Mouse (Mus musculus) urinary bladder, postnatal 36 days (tissue): ENCODE data around the gene Pex16.
"Not testable (repeated sequence)": the region's sequence is repeated elsewhere in the genome, so short reads cannot be mapped to it uniquely, and the experiment has no call there.

Source experiments
- DNase-seq, 2 experiments: peaks; one replicate each; pipeline ENCODE4 v3.0.0; 2022; ENCODE audit warnings: low spot score in 2 of 2, mixed read lengths in 1 of 2

Gene Pex16

DNA sequence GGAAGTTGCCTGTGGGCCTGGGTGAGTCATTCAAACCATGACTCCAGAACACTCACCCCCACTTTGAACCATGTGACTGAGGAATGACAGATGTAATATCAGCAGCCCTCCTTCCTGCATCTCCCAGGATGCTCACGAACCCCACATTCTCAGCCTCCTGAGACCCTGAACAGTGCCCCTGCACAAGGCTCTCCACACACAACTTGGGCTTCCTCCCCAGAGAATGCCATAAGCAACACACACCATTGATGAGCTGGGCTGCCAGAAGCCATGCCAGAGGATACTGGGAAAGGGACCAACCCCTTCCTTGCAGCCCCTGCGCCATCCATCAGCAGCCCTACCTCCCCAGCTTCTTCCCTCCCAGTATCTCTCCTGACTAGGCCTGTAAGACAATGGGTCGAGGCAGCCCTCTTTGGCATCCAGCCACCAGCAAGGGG lies 13.6 kb downstream of the Pex16 start:
- DNase-seq, result no peak

- DNase-seq, result peak; percentile 73 to 80
These were observed 14.6 kb downstream of the Pex16 start for GRCm38 (mm10) chr2:92388891-92389641.

DNA sequence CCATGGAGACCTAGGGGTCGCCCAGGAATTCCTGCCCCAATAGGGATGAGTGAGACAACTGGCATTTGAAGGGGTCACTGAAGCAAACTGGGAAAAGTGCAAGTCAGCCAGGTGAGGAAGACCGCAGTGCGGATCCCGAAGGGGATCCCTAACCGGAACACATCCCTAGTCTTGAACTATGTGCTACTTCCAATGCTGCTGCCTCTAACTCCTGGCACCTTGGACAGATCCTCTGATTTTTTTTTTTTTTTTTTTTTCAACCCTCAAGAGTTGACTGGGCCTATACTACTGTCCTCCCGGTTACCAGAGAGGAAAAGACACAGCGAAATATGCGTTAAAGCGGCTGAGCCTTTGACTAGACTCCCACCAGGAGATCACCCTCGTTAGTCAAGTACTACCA lies 15.2 kb downstream of the Pex16 start:
- no peak for DNase-seq

DNA sequence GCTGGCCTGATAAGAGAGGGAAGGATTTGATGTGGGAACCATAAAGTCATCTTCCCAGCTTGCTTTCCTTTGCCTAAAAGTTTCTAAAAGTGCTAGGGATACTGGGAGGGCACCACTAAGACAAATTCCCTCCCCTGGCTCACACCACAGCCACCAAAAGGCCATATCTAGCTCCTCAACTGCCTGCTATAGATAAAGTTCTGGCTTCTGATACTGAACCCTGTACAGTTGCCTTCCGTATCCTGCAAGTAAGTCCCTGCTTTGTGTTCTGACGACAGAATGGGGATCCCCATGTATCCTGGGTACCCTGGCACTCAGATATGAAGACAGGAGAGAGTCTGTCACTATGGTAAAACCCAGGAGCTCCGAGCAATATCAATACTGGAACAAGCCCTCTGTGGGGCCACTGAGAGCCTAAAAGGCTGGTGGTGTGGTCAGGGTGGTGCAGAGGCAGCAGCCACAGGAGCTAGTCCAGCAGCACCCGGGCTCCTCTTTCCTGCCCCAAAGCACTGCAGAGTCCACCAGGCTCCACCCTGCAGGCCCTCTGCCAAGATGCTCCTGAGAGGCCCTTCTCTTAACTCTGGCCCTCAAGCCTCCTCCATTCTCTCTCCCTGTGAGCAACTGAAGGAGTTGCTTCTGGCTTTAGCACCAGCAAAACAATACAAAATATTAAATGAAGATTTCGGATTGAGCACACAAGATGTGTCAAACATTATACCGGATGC lies 15.9 kb downstream of the Pex16 start:
- peak in 1 of 2 experiments; percentile 35 for DNase-seq

GRCm38 (mm10) chr2:92391116-92391515 lies 16.6 kb downstream of the Pex16 start:
- no peak for DNase-seq

- no peak for DNase-seq
These were observed 17.3 kb downstream of the Pex16 start for GRCm38 (mm10) chr2:92391703-92392317.

- DNase-seq, result no peak
These were observed 18.1 kb downstream of the Pex16 start for GRCm38 (mm10) chr2:92392318-92393264.

DNA sequence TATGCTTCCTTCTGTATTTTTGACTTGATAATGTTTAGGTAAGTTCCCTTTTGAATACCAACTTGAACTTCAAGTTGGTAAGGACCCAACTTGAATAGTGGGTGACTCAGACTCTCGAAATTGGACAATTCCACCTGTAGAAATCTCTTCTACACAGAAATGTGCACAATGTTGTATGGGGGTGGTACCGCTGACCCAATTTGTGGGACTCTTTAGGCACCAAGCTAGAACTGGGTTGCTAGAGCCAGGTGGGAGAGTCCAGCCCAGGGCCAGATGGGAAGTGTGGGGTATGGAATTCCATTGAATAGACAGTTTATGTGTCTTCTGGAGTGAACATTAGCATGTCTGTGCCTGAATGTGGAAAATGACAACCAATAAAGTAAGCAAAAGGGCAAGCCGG lies 21.1 kb downstream of the Pex16 start:
- no peak for DNase-seq

DNA sequence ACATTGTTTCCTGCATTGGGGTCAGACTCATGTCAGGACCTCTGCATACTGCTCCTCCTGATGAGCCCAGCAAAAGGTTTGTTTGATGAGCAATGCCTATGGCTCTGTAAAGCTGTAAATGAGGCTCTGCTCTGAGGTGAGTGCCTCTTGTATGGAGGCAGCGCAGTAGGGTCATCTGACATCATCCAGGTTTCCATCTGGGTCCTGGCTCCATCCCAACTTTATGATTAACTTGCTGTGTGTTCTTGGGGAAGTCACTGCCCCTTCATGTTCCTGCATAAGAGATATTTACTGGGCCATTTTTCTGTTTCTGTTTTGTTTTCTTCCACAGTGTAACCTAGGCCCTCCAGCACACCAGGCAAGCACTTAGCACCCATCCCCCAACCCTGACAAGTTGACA lies 23.0 kb downstream of the Pex16 start:
- no peak for DNase-seq

- DNase-seq, result not testable (repeated sequence)
These were observed 25.4 kb downstream of the Pex16 start for GRCm38 (mm10) chr2:92399877-92400276.

GRCm38 (mm10) chr2:92400682-92401081 lies 26.2 kb downstream of the Pex16 start:
- no peak for DNase-seq

DNA sequence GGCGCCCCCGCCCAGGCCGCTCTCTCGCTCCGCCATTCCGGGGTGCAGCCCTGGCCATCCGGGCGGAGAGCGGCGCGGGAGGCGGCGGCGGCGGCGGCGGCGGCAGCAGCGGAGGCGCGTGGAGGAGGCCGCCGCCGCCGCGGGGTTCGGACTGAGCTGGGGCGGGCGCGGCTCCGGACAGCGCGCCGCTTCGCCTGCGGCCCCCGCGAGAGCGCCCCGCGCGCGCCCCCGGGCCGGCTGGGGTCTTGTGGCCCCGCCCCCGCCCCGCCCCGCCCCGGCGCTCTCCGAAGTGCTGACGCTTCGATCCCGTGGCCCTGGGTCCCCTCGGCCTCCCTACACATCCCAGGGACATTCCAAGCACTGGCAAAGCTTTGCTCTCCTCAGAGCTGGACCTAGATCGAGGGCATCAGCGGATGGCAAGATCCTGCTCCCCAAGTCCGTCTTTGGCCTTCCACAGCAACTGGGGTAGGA lies 26.6 kb downstream of the Pex16 start, which contains the start of gene Mapk8ip1:
Mapk8ip1 (minus strand) TSS at position 173 of the 471 bp plus-strand sequence.
- no peak for DNase-seq

DNA sequence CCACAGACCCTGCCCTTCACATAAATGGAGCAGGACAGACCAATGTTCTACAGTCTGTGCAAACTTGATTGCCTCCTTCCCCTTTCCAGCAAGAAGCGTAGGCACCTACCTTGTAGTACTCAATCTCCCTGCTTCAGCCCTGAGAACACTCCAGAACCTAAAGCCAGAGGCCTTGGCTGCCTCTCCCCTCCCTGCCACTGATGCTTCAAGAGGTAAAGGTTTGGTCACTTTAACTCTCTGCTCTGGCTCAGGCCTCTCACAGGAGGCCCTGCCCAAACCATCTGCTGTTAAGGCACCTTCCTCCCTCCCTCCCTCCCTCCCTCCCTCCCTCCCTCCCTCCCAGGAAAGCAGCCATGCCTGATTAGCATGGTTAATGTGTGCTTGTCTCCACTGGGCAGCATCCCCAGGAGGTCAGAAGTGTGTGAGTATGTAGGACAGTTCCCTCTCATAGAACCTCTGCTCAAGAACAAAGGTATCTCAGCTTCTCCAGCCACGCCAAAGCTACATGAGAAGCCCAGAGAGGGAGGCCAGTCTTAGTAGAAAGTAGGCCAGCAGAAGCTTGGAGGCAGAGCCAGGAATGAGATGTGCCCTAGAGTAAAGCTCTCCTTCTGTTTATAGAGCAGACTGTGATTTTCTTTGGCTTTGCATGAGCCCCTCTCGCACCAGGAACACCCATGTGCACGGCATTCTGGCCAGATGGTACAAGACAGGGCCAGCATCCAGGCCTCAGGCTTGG lies 28.3 kb downstream of the Pex16 start:
- DNase-seq, result no peak

DNA sequence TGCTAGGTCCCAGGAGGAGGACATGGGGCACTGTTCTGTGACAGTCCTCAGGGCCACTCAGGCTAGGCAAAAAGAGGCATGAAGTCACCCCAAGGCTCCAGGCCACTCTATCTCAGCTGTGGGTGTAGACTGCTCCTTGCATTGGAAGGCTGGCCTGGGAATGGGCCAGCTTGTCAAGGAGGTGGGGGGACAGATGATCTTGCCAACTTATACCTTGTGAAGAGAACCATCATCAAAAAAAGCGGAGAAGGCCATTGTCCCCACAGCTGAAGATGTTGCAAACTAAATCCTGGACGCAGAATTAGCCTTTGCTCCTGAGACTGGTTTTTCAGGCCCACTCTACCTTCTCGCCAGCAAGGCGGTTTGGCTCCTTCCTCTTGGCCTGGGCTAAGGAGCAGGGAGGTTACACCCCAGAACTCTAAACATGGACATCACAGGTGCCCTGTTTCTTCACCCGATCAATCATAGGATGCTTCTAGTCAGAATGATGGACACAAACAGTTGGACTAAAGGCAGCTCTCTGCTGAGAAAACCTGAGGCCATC lies 29.4 kb downstream of the Pex16 start:
- no peak for DNase-seq

DNA sequence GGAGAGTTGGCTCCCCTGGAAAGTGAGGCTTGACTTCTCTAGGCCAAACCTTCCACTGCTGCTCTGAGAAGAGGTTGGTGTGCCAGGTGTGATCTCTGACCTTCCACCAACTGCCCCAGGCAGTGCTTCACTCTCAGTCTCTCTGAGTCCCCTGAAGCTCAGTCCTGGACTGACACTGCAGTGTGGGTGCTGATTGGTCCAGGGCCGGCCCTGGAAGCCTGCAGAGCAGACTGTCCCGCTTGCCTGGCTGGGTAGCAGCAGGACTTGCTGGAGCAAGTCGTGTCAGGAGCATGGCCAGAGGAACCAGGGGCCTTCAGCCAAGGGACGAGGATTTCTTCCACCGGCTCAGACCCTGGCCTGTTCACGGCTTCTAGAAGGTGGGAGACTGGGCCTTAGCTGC lies 30.3 kb downstream of the Pex16 start:
- DNase-seq, result no peak

DNA sequence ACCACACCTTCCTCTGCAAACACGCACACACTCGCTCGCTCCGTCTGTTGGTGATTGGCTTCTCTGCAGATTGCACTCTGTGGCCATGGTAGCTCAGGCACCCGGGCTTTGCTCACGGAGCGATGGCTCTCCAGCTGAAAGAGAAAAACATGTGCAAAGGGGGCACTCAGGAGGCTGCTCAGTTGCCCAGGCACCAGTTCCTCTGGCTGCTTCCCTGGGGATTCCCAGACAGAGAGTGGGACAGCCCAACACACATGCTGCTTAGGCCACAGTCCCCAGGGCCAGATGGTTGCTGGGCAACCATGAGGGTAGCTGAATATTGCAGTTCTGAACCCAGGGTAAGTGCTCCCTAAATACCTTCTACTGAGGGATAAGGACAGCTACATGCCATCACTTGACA lies 31.2 kb downstream of the Pex16 start:
- DNase-seq, result no peak

DNA sequence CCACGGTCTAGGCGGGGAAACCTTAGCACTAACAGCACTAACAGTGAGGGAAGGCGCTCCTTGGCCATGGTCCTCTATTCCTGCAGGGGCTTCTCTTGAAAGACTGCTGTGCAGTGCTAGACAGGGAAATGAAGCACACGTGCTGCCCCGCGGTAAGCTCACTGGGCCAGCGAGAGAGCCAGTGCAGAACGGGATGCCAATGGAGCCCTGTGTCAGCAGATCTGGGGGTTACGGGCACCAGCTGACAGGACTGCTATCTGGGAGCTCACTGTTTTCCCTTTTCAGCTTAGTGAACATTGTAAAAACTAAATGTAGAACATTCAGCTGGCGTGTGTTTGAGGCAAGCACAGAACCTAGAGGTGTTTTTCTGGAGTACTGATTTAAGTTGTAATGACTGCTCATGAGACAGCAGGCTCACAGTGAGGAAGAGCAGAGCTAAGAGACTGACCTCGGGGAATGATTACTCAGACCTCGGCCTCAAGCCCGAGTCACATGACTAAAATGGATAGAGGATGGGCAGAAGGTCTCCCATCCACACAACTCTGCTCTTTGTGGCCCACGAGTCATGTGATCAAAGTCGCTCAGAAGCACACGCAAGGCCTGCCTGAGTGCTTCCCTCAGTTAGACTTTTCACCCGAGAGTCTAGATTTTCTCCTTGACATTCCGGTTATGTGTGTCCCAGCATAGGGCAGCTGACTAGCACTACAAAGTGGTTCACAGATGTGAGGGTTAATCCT lies 34.0 kb downstream of the Pex16 start:
- DNase-seq, result no peak

DNA sequence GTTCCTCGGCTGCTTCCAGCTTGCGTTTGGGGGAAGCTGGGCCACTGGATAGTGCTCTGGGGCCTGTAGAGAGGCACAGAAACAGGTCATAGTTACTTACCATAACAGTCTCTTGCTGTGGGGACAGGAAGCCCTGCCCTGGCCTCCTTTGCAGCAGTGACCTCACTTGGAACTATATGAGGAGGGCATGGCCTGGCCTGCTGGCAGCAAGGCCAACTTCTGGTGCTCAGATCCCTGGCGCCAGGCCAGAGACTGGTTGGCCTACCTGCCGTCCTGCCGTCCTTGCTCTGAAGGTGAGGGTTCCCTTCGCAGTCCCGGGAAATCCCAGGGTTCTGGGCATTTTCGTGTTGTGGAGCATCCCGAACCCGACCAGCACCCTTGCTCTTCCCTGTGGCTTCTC lies 37.2 kb downstream of the Pex16 start:
- no peak for DNase-seq

- no peak for DNase-seq
These were observed 47.4 kb downstream of the Pex16 start for GRCm38 (mm10) chr2:92421723-92422387.
